Mouse (Mus musculus): ENCODE data around the gene Fbxl7. TPM values are rescaled to one million over a fixed set of nuclear protein-coding genes. Genes with fewer than 3 reads are reported as not detected.
"Not testable (repeated sequence)": the region's sequence is repeated elsewhere in the genome, so short reads cannot be mapped to it uniquely, and the experiment has no call there.

The Fbxl7 gene
- total RNA-seq, 2 experiments from 2014 or later: not detected

- no peak for ATAC-seq (ENCODE audit: poor library complexity, severe bottlenecking)
Measured at GRCm38 (mm10) chr15:26812856-26813255, 82.5 kb downstream of the Fbxl7 start.

GRCm38 (mm10) chr15:26809569-26809968 lies 85.8 kb downstream of the Fbxl7 start:
- ATAC-seq (ENCODE audit: poor library complexity, severe bottlenecking): no peak

- ATAC-seq (ENCODE audit: poor library complexity, severe bottlenecking): no peak
Measured at GRCm38 (mm10) chr15:26804046-26804445, 91.3 kb downstream of the Fbxl7 start.

- ATAC-seq (ENCODE audit: poor library complexity, severe bottlenecking): no peak
Measured at GRCm38 (mm10) chr15:26799457-26800021, 95.8 kb downstream of the Fbxl7 start.

- no peak for ATAC-seq (ENCODE audit: poor library complexity, severe bottlenecking)
Measured at GRCm38 (mm10) chr15:26795937-26796336, 99.4 kb downstream of the Fbxl7 start.

GRCm38 (mm10) chr15:26795518-26795917 lies 99.9 kb downstream of the Fbxl7 start:
- ATAC-seq (ENCODE audit: poor library complexity, severe bottlenecking): no peak

GRCm38 (mm10) chr15:26787148-26787547 lies 108.2 kb downstream of the Fbxl7 start:
- ATAC-seq (ENCODE audit: poor library complexity, severe bottlenecking): no peak

- ATAC-seq (ENCODE audit: poor library complexity, severe bottlenecking): no peak
Measured at GRCm38 (mm10) chr15:26780557-26780956, 114.8 kb downstream of the Fbxl7 start.

GRCm38 (mm10) chr15:26779129-26779528 lies 116.3 kb downstream of the Fbxl7 start:
- ATAC-seq (ENCODE audit: poor library complexity, severe bottlenecking): no peak

- no peak for ATAC-seq (ENCODE audit: poor library complexity, severe bottlenecking)
Measured at GRCm38 (mm10) chr15:26775720-26776119, 119.7 kb downstream of the Fbxl7 start.

GRCm38 (mm10) chr15:26774895-26775294 lies 120.5 kb downstream of the Fbxl7 start:
- ATAC-seq (ENCODE audit: poor library complexity, severe bottlenecking): no peak

- ATAC-seq (ENCODE audit: poor library complexity, severe bottlenecking): no peak
Measured at GRCm38 (mm10) chr15:26761651-26762050, 133.7 kb downstream of the Fbxl7 start.

GRCm38 (mm10) chr15:26748484-26748883 lies 146.9 kb downstream of the Fbxl7 start:
- no peak for ATAC-seq (ENCODE audit: poor library complexity, severe bottlenecking)

GRCm38 (mm10) chr15:26732366-26732765 lies 163.0 kb downstream of the Fbxl7 start:
- no peak for ATAC-seq (ENCODE audit: poor library complexity, severe bottlenecking)

GRCm38 (mm10) chr15:26730760-26731159 lies 164.6 kb downstream of the Fbxl7 start:
- ATAC-seq (ENCODE audit: poor library complexity, severe bottlenecking): no peak

GRCm38 (mm10) chr15:26729341-26729740 lies 166.0 kb downstream of the Fbxl7 start:
- not testable (repeated sequence) for ATAC-seq (ENCODE audit: poor library complexity, severe bottlenecking)

GRCm38 (mm10) chr15:26718390-26719036 lies 176.9 kb downstream of the Fbxl7 start:
- no peak for ATAC-seq (ENCODE audit: poor library complexity, severe bottlenecking)

GRCm38 (mm10) chr15:26717952-26718351 lies 177.4 kb downstream of the Fbxl7 start:
- no peak for ATAC-seq (ENCODE audit: poor library complexity, severe bottlenecking)

GRCm38 (mm10) chr15:26716181-26716580 lies 179.2 kb downstream of the Fbxl7 start:
- ATAC-seq (ENCODE audit: poor library complexity, severe bottlenecking): no peak

- ATAC-seq (ENCODE audit: poor library complexity, severe bottlenecking): no peak
Measured at GRCm38 (mm10) chr15:26715635-26716034, 179.7 kb downstream of the Fbxl7 start.

- no peak for ATAC-seq (ENCODE audit: poor library complexity, severe bottlenecking)
Measured at GRCm38 (mm10) chr15:26712271-26712670, 183.1 kb downstream of the Fbxl7 start.

GRCm38 (mm10) chr15:26704966-26705365 lies 190.4 kb downstream of the Fbxl7 start:
- no peak for ATAC-seq (ENCODE audit: poor library complexity, severe bottlenecking)
